Mouse (Mus musculus): ENCODE data around the gene Tex21.
A peak's percentile ranks its signal among the peaks of the same experiment; 100 is the strongest.

Gene Tex21

GRCm38 (mm10) chr12:76194526-76194925 lies 52.0 kb downstream of the Tex21 start:
- no peak for DNase-seq

DNA sequence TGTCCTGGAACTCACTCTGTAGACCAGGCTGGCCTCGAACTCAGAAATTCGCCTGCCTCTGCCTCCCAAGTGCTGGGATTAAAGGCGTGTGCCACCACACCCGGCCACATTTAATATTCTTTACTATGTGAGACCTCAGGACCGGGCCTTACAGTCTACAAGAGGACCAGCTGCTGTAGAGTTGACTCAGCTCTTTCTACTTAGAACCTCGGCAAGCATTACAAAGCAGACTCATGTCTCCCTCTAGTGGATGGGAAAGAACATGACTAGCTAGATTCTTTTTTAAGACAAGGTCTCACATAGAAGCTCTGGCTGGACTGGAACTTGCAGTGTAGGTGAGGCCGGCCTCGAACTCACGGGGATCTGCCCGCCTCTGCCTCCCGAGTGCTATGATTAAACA lies 55.6 kb downstream of the Tex21 start:
- peak in 1 of 2 experiments; percentile 38 for DNase-seq

DNA sequence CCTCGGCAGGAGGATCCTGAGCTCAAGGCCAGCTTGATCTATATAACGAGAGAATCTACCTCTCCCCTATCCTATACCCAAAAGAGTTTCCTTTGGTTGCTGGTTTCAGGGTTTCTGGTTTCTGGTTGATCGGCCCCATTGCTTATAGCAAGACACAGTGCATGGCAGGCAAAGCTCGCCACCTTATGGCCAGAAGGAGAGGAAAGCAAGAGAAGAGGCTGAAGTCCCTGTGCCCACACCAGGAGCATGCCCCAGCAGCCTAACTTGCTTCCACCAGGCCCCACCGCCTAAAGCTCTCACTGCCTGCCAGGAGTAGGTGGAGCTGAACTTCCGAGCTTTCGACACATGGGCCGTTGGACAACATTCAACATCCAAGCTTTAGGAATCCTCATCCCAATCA lies 58.7 kb downstream of the Tex21 start:
- DNase-seq = peak; percentile 60 to 68

- no peak for DNase-seq
These were observed 60.1 kb downstream of the Tex21 start for GRCm38 (mm10) chr12:76186473-76186872.

- peak in 1 of 2 experiments; percentile 25 for DNase-seq
These were observed 61.3 kb downstream of the Tex21 start for GRCm38 (mm10) chr12:76185167-76185816.

DNA sequence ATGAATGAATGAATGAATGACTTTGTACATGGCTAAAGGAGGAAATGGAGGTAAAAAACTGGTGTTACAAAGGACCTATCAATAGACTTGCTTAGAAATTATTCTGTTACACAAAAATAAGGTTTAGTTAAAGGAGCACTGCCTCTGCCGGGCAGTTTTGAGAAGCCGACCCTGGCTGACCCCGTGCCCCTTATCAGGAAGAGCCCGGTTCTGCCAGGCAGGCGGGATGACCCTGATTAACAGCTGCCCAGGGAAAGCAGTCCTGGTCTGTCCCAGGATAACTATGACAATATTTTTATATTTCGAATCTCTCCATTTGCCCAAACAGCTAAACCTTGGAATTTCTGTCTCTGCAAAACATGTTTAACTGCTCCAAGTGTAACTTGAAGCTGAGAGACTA lies 62.3 kb downstream of the Tex21 start:
- DNase-seq = no peak

DNA sequence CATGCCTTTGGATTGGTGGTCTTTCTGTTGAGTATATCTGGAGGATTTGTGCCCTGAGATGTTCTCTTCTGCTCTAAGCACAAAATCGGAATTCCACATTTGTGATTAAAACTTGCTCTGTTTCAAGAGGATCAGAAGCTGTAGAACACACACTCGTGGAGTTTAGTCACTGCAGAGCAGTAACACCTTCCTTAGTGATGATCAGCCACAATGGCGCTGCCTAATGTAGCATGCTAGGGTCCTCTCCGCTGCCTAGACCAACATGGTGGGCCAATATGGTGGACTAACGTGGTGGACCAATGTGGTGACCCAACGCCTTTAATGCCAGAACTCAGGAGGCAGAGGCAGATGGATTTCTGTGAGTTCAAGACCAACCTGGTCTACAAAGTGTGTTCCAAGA lies 63.7 kb downstream of the Tex21 start:
- DNase-seq = no peak

- DNase-seq = no peak
These were observed 65.1 kb downstream of the Tex21 start for GRCm38 (mm10) chr12:76181471-76181870.

DNA sequence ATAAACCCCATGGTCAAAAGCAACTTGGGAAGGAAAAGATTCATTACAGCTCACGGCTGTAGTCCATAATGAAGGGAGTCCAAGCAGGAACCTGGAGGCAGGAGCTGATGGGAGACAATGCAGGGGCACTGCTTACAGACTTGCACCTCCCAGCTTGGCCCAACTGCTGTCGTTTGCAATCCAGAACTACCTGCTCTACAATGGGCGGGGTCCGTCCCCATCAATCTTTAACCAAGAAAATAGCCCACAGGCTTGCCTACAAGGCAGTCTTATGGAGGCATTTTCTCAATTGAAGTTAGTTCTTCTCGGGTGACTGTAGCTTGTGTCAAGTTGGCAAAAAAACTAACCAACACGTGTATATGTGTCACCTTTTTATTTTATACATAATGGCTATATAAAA lies 66.1 kb downstream of the Tex21 start:
- DNase-seq = no peak

- no peak for DNase-seq
These were observed 67.0 kb downstream of the Tex21 start for GRCm38 (mm10) chr12:76179527-76179926.

DNA sequence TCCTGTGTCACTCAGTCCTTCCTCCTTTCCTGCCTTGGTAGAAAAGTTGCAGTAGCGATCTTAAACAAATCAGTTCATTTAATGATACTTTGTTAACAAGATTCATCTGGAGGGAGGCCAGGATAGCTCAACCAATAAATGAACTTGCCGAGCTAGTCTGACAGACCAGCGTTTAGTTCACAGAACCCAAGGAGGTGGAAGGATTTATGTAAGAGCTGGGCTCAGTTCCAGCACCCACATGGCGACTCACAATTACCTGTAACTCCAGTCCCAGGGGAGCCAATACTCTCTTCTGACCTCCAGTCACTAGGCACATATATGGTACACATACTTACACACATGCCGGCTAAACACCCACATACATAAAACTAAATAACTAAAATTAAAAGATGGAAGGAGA lies 67.5 kb downstream of the Tex21 start:
- no peak for DNase-seq

DNA sequence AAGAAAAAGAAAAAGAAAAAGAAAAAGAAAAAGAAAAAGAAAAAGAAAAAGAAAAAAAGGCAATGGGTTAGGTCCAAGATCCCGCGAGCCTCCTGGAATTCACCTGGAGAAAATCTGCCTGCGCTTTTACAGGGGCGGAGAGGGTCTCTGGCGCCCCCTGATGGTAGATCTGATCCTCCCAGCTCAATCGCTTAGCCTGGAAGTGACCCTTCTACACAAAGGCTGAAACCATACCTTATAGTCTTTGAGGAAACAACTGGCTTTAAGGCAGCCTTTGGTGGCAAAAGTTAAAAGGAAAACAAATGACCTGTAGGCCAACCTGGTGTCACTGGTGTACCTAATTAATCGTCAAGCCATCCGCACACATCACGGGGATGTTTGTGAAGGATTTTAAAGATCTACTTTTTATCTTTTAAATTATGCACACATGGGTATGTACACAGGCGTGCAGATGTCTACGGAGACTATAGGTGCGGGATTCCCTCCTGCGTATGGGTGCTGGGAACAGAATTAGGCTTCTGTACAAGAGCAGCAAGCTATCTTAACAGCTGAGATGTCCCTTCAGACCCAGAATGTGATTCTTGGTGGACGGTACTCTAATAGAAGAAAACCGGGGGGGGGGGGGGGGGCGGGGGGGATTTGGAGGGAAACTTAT lies 68.6 kb downstream of the Tex21 start:
- peak; percentile 85 for DNase-seq

DNA sequence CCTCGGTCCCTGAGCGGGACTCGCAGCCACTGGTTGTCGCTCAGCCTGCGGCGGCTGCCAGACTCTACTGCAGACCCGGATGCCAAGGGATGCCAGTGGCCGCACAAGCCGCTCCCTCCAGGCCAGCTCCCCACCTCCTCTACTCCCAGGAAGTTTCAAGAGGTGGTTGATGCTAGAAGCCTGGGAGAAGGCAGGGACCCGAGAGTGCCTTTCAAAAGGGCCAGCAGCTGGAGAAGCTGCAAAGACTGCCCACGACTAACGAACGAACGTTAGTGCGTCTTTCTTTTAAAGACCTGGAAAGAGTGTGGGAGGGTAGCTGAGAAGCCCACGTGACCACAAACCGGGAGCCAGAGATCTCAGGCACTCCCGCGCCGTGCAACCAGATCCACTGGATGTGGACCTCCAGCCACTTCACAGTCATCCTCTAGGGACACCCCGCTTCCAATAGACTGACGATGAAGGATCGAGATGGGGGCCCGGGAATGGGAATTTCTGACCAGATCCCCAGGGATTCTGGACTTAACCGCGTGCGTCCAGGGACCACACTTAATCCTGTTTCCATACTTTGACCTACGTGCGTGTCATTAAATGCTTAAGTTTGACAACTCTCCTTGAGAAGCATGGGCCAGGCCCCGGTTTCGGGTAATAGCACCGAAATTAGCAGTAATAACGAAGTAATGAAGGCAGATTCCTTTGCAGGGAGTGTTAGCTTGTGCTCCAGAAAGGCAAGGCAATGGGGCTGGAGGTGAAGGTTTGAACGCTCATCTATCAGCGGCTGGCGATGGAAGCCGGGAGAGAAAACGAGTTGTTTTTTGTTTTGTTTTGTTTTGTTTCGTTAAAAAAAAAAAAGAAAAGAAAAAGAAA lies 69.3 kb downstream of the Tex21 start, which contains the start of gene Esr2:
Esr2 (minus strand) TSS at position 260 of the 864 bp plus-strand sequence.
- DNase-seq = peak; percentile 47 to 64

GRCm38 (mm10) chr12:76165641-76166040 lies 80.9 kb downstream of the Tex21 start:
- DNase-seq = no peak

DNA sequence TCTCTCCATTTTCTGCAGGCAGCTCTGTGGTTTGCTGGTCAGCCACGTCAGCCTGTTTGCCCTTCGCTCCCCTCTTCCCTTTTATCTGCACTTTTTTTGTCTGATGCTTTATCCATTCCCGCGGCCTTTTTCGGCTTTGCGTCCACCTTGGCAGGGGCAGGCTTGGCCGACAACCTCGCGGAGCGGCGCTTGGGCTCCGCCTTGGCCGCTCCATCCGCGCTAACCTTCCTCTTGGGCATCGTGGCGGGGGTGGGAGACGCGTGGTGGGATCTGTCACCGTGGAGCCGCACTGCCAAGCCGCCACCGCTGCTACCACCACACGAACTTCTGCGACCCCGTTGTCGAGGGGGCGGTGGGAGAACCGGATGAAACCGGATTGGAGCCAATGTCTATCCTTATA lies 94.2 kb downstream of the Tex21 start:
- DNase-seq = peak in 1 of 2 experiments; percentile 16

Data from kidney, postnatal 4 days (tissue).